Mouse (Mus musculus) cortical plate, adult 2 months (tissue): ENCODE results near the gene Mrtfa.

ENCODE experiments used
- CTCF ChIP-seq: fragments of 200-500 bp; IDR thresholded peaks from 2 replicates; pipeline ENCODE4 v1.5.1; 2011; ENCODE audit warnings: mild to moderate bottlenecking, control low read depth, low read length; ENCODE audit not compliant: insufficient read depth; ENCODE audit errors: extremely low read depth
- POLR2A ChIP-seq: fragments of 200-500 bp; IDR thresholded peaks from 2 replicates; pipeline ENCODE4 v1.6.1; 2011; ENCODE audit warnings: mild to moderate bottlenecking, low read length, control low read depth; ENCODE audit not compliant: insufficient read depth; ENCODE audit errors: extremely low read depth

DNA sequence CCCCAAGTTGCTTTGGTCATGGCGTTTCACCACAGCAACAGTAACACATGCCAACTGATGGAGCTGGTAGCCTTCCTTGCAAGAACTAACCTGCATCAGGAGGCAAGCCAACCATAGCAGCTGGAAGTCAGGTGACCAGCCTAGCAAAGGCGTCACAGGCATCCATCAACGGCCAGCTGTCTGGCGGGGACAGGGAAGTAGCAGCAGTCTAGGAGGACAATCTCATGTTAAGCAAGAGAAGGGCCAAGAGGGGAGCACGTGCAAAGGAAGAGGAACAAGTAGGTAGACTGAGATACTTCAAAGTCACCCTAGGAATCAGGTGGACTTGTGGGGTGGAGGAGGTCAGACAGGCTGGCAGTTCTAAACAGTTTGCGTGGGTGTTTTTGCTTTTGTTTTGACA, 28.5 kb upstream of the Mrtfa start:
- TF ChIP-seq CTCF (no peak), POLR2A (no peak)
